Mouse (Mus musculus): Measurements from ENCODE around the gene Smad1.

Gene Smad1

GRCm38 (mm10) chr8:79354009-79354408 lies 45.3 kb downstream of the Smad1 start:
- DNase-seq (ENCODE audit: low spot score) = no peak

GRCm38 (mm10) chr8:79351916-79352315 lies 47.4 kb downstream of the Smad1 start:
- DNase-seq (ENCODE audit: low spot score) = no peak

- no peak for DNase-seq (ENCODE audit: low spot score)
These were observed 48.5 kb downstream of the Smad1 start for GRCm38 (mm10) chr8:79350805-79351204.

GRCm38 (mm10) chr8:79350094-79350593 lies 49.2 kb downstream of the Smad1 start:
- peak; percentile 59 for DNase-seq (ENCODE audit: low spot score)

GRCm38 (mm10) chr8:79346414-79346813 lies 52.9 kb downstream of the Smad1 start:
- no peak for DNase-seq (ENCODE audit: low spot score)

GRCm38 (mm10) chr8:79345856-79346255 lies 53.5 kb downstream of the Smad1 start:
- DNase-seq (ENCODE audit: low spot score) = no peak

GRCm38 (mm10) chr8:79341236-79341635 lies 58.1 kb downstream of the Smad1 start:
- DNase-seq (ENCODE audit: low spot score) = no peak

GRCm38 (mm10) chr8:79339555-79339954 lies 59.8 kb downstream of the Smad1 start:
- peak; percentile 39 for DNase-seq (ENCODE audit: low spot score)

GRCm38 (mm10) chr8:79338619-79339018 lies 60.7 kb downstream of the Smad1 start:
- no peak for DNase-seq (ENCODE audit: low spot score)

GRCm38 (mm10) chr8:79332109-79332900 lies 67.0 kb downstream of the Smad1 start:
- DNase-seq (ENCODE audit: low spot score) = no peak

GRCm38 (mm10) chr8:79331571-79331970 lies 67.7 kb downstream of the Smad1 start:
- no peak for DNase-seq (ENCODE audit: low spot score)

GRCm38 (mm10) chr8:79331017-79331416 lies 68.3 kb downstream of the Smad1 start:
- DNase-seq (ENCODE audit: low spot score) = no peak

GRCm38 (mm10) chr8:79329735-79330134 lies 69.6 kb downstream of the Smad1 start:
- no peak for DNase-seq (ENCODE audit: low spot score)

GRCm38 (mm10) chr8:79329182-79329581 lies 70.1 kb downstream of the Smad1 start:
- DNase-seq (ENCODE audit: low spot score) = no peak

GRCm38 (mm10) chr8:79325510-79325909 lies 73.8 kb downstream of the Smad1 start:
- DNase-seq (ENCODE audit: low spot score) = no peak

GRCm38 (mm10) chr8:79324928-79325327 lies 74.4 kb downstream of the Smad1 start:
- DNase-seq (ENCODE audit: low spot score) = no peak

- no peak for DNase-seq (ENCODE audit: low spot score)
These were observed 75.3 kb downstream of the Smad1 start for GRCm38 (mm10) chr8:79324036-79324435.

- no peak for DNase-seq (ENCODE audit: low spot score)
These were observed 76.2 kb downstream of the Smad1 start for GRCm38 (mm10) chr8:79323121-79323520.

GRCm38 (mm10) chr8:79310801-79311200 lies 88.5 kb downstream of the Smad1 start:
- no peak for DNase-seq (ENCODE audit: low spot score)

- no peak for DNase-seq (ENCODE audit: low spot score)
These were observed 93.4 kb downstream of the Smad1 start for GRCm38 (mm10) chr8:79305941-79306340.

- no peak for DNase-seq (ENCODE audit: low spot score)
These were observed 97.8 kb downstream of the Smad1 start for GRCm38 (mm10) chr8:79301548-79301947.

GRCm38 (mm10) chr8:79299704-79300103 lies 99.6 kb downstream of the Smad1 start:
- no peak for DNase-seq (ENCODE audit: low spot score)

- DNase-seq (ENCODE audit: low spot score) = peak; percentile 75
These were observed 101.6 kb downstream of the Smad1 start for GRCm38 (mm10) chr8:79297763-79298162.
